Mouse (Mus musculus): ENCODE results near the gene Snapc3.

GRCm38 (mm10) chr4:83417160-83417819 is at the start of gene Snapc3:
- no peak for TF ChIP-seq CTCF (IDR thresholded peaks at IDR 0.05; ENCODE audit: low read depth)
- no peak for TF ChIP-seq EP300 (IDR thresholded peaks at IDR 0.05; ENCODE audit: low read depth)

Measured in heart, postnatal 0 days (tissue).